Mouse (Mus musculus) erythroid progenitor cell, adult 5-6 weeks (primary cell): ENCODE results near the gene Ero1lb. TPM values are rescaled to one million over a fixed set of nuclear protein-coding genes. Genes with fewer than 3 reads are reported as not detected.
"Not testable (repeated sequence)": the region's sequence is repeated elsewhere in the genome, so short reads cannot be mapped to it uniquely, and the experiment has no call there.

Experiments
- ATAC-seq: replicated peaks from 2 replicates; pipeline ENCODE4 v1.8.0; 2016; ENCODE audit warnings: moderate number of reproducible peaks, mild to moderate bottlenecking, moderate TSS enrichment, inconsistent platforms; ENCODE audit not compliant: poor library complexity, low FRiP score, severe bottlenecking
- total RNA-seq, 2 experiments: library from RNA; stranded (forward) in 1 of 2; stranded (reverse) in 1 of 2; fragments of 150-400 nt in 1 of 2; fragments of 186-747, 209-891 nt in 1 of 2; gene quantifications; 2 replicates each; pipeline versions ENCODE4 v1.2.3 to v1.2.4; 2015 to 2017; ENCODE audit warnings: low replicate concordance in 2 of 2

Gene Ero1lb
- total RNA-seq, 2 experiments from 2014 or later = 1.5 to 4.2 TPM

- not testable (repeated sequence) for ATAC-seq
Measured at GRCm38 (mm10) chr13:12650877-12651176, 85.2 kb downstream of the Ero1lb start.

Other genes starting within 250 kb of the Ero1lb start
- gene Actn2, start 225.1 kb upstream of the Ero1lb start, total RNA-seq (2015; ENCODE audit: low replicate concordance) = 2.9 TPM in 1 of 2 replicates, not detected in the other
- not detected in 2 replicates for gene Actn2, start 225.1 kb upstream of the Ero1lb start, total RNA-seq (2017; ENCODE audit: low replicate concordance)
- 7.2 and 14.3 TPM in 2 replicates for gene Heatr1, start 170.8 kb upstream of the Ero1lb start, total RNA-seq (2015; ENCODE audit: low replicate concordance)
- gene Heatr1, start 170.8 kb upstream of the Ero1lb start, total RNA-seq (2017; ENCODE audit: low replicate concordance) = 10.0 and 13.1 TPM in 2 replicates
- 17.2 and 28.8 TPM in 2 replicates for gene Lgals8, start 100.9 kb upstream of the Ero1lb start, total RNA-seq (2015; ENCODE audit: low replicate concordance)
- 15.1 and 16.4 TPM in 2 replicates for gene Lgals8, start 100.9 kb upstream of the Ero1lb start, total RNA-seq (2017; ENCODE audit: low replicate concordance)
- gene Edaradd, start 45.4 kb upstream of the Ero1lb start, total RNA-seq (2015; ENCODE audit: low replicate concordance) = 1.3 and 1.4 TPM in 2 replicates
- gene Edaradd, start 45.4 kb upstream of the Ero1lb start, total RNA-seq (2017; ENCODE audit: low replicate concordance) = 0.90 and 1.1 TPM in 2 replicates
- not detected in 2 replicates for gene Prl2c3, start 234.2 kb downstream of the Ero1lb start, total RNA-seq (2015; ENCODE audit: low replicate concordance)
- gene Prl2c3, start 234.2 kb downstream of the Ero1lb start, total RNA-seq (2017; ENCODE audit: low replicate concordance) = not detected in 2 replicates